Mouse (Mus musculus) ES-Bruce4 (cell line): ENCODE results near the gene Gabarap. TPM values are rescaled to one million over a fixed set of nuclear protein-coding genes. Genes with fewer than 3 reads are reported as not detected.
"Not testable (repeated sequence)": the region's sequence is repeated elsewhere in the genome, so short reads cannot be mapped to it uniquely, and the experiment has no call there.

ENCODE experiments used
- H3K27ac ChIP-seq: 2 replicates; pipeline ENCODE4 v1.5.1; 2012; ENCODE audit warnings: low read length, inconsistent platforms; ENCODE audit not compliant: insufficient read depth
- H3K27me3 ChIP-seq: 2 replicates; pipeline ENCODE4 v1.6.1; 2012; ENCODE audit warnings: mild to moderate bottlenecking, low read length, inconsistent platforms; ENCODE audit not compliant: control insufficient read depth, poor library complexity, insufficient read depth, severe bottlenecking
- H3K36me3 ChIP-seq: 2 replicates; pipeline ENCODE4 v1.6.1; 2012; ENCODE audit warnings: inconsistent platforms, mild to moderate bottlenecking, low read length, moderate library complexity; ENCODE audit not compliant: control insufficient read depth, poor library complexity, insufficient read depth, severe bottlenecking
- H3K4me1 ChIP-seq: one replicate; pipeline ENCODE4 v1.8.1; 2011; ENCODE audit warnings: low read length; ENCODE audit not compliant: control insufficient read depth, insufficient read depth
- H3K4me3 ChIP-seq: 2 replicates; pipeline ENCODE4 v1.5.1; 2011; ENCODE audit warnings: low read depth, mild to moderate bottlenecking, low read length
- H3K9ac ChIP-seq: 2 replicates; pipeline ENCODE4 v1.6.1; 2012; ENCODE audit warnings: low read depth, mild to moderate bottlenecking, inconsistent platforms; ENCODE audit not compliant: poor library complexity, severe bottlenecking
- H3K9me3 ChIP-seq: replicated peaks from 2 replicates; pipeline ENCODE4 v1.6.1; 2012; ENCODE audit warnings: mild to moderate bottlenecking, low read length, inconsistent platforms; ENCODE audit not compliant: control insufficient read depth, poor library complexity, insufficient read depth, severe bottlenecking
- CTCF ChIP-seq: IDR thresholded peaks from one replicate; pipeline ENCODE4 v1.8.1; 2011; ENCODE audit warnings: low read depth, low read length
- EP300 ChIP-seq: IDR thresholded peaks from 2 replicates; pipeline ENCODE4 v1.6.1; 2011; ENCODE audit warnings: low read depth, low read length; ENCODE audit not compliant: insufficient read depth
- POLR2A ChIP-seq: IDR thresholded peaks from one replicate; pipeline ENCODE4 v1.8.1; 2011; ENCODE audit warnings: low read length; ENCODE audit not compliant: insufficient read depth
- polyA plus RNA-seq: library from polyadenylated mRNA; stranded (reverse); fragments of >200 nt; gene quantifications from 2 replicates; pipeline ENCODE4 v1.2.4, GENCODE M21; 2011; ENCODE audit warnings: low read depth; ENCODE audit not compliant: missing spikeins, insufficient read depth, insufficient read length

The Gabarap gene
- polyA plus RNA-seq, 1 experiment, result 144 TPM

DNA sequence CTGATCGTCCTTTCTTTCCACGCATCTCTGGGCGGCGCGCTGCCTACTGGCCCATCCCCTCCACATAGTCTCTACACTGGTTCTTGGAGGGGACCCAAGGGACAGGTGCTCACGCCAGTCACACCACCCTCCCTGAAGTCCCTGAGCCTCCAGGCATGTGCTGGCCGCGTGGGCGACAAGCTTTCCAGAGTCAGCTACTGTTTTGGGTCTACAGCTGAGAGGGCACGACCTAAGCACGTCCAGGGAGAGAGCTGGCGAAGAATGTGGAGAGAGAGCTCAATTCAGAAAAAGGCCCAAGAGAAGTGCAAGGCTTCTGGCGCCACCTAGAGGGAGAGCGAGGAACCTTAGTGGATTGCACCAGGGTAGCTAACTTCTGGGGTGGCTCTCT lies 42.2 kb upstream of the Gabarap start:
- Histone ChIP-seq H3K36me3 (no peaks in the 10 kb centered on the region), H3K4me3 (peak overlapping the region; percentile 64), H3K9me3 (no peaks in the 10 kb centered on the region), H3K27ac (no peak overlapping the region), H3K27me3 (no peaks in the 10 kb centered on the region), H3K9ac (peak overlapping the region; percentile 5; the same call in 1 of the 2 replicates), H3K4me1 (no peaks in the 10 kb centered on the region)
- peak; percentile 91 for TF ChIP-seq CTCF
- TF ChIP-seq POLR2A, result no peak
- no peak for TF ChIP-seq EP300

DNA sequence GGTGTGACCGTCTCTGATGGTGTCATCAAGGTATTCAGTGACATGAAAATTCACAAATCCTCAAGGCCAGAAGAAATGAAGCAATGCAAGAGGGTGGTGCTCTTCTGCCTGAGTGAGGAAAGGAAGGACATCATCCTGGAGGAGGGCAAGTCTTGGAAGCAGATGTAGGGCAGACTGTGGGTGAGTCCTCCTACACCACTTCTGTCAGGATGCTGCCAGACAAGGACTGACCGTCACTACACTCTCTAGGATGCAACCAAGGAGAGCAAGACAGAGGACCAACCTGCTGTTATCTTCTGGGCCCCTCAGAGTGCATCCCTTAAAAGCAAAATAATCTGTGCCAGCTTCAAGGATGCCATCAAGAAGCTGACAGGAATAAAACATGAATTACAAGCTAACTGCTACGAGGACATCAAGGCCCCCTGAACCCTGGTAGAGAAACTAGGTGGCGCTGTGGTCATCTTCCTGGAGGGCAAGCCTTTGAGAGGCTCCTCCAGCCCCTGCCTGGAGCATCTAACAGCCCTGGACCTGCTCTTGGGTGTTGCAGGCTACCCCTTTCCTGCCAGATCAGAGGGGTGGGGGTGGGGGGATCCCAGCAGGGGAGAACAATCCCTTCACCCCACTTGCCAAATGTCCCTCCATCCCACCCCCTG lies 40.0 kb upstream of the Gabarap start:
- no peaks in the 10 kb centered on the region for H3K36me3 ChIP-seq
- no peak overlapping the region for H3K9ac ChIP-seq
- no peak for TF ChIP-seq POLR2A
- peak; percentile 63 for TF ChIP-seq CTCF
- H3K27me3 ChIP-seq, result no peaks in the 10 kb centered on the region
- H3K4me1 ChIP-seq, result no peaks in the 10 kb centered on the region
- no peaks in the 10 kb centered on the region for H3K9me3 ChIP-seq
- H3K27ac ChIP-seq, result no peak overlapping the region
- H3K4me3 ChIP-seq, result no peak overlapping the region

DNA sequence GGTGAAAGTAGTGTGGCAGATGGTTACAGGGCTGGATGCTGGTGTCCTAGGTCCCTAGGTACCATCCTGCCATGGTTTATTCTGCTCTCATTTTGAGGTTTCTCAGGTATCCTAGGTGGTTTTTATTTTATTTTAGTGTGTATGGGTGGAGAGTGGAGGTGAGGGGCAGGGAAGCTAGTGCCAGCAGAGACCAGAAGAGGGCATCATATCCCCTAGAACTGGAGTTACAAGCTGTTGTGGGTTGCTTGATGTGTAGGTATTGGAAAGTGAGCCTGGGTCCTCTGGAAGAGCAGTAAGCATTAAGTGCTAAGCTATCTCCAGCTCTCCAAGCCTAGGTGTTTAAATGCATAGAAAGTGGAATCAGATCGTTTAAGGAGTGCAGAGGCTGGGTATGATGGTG lies 38.7 kb upstream of the Gabarap start:
- Histone ChIP-seq H3K27ac (no peak overlapping the region), H3K27me3 (no peaks in the 10 kb centered on the region), H3K4me1 (no peaks in the 10 kb centered on the region), H3K9me3 (no peaks in the 10 kb centered on the region), H3K36me3 (no peaks in the 10 kb centered on the region), H3K9ac (no peak overlapping the region), H3K4me3 (no peak overlapping the region)
- TF ChIP-seq CTCF (peak; percentile 42), EP300 (no peak)

DNA sequence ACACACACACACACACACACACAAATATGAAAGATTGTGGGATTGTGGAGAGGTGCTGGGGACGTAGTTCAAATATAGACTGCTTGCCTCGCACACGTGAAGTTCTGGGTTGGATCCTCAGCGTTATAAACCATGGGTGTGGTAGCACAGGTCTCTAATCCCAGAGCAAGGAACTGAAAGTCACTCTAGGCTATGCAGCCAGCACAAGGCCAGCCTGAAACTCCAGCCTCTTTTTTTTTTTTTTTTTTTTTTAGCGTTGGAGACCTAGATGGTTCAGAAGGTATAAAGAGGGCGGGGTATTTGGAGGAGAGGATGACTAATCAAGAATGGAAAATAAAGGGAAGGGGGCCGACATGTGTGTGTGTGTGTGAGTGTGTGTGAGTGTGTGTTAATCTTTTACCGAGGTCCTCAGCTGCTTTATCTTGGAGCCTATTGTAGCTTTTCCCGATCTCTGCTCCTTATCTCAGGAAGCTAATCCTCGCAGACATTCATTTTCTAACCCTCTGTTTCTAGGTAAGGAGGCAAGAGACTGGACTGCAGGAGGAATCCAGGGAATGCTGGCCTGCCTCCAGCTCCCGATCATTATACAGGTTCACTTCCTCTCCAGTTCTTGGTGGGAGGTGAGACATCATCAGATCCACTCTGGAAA lies 37.6 kb upstream of the Gabarap start:
- H3K4me3 ChIP-seq, result no peak overlapping the region
- no peaks in the 10 kb centered on the region for H3K27me3 ChIP-seq
- TF ChIP-seq POLR2A (no peak), CTCF (no peak), EP300 (no peak)
- no peaks in the 10 kb centered on the region for H3K4me1 ChIP-seq
- H3K9me3 ChIP-seq, result no peaks in the 10 kb centered on the region
- H3K36me3 ChIP-seq, result no peaks in the 10 kb centered on the region
- H3K27ac ChIP-seq, result no peak overlapping the region
- H3K9ac ChIP-seq, result no peak overlapping the region

DNA sequence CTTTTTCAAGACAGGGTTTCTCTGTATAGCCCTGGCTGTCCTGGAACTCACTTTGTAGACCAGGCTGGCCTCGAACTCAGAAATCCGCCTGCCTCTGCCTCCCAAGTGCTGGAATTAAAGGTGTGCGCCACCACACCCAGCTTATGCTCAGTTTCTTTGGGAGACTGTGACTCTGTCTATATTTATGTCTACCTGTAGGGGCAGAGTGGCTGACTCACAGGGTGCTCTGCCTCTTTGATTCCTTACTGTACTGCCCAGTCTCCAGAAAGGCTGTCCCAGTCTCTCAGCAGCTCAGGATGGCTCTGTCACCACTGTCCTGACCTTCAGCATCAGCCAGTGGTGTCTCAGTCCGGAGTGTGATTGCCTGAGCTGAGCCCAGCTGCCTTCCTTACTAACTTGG lies 35.3 kb upstream of the Gabarap start:
- not testable (repeated sequence) for H3K27me3 ChIP-seq, H3K27ac ChIP-seq

DNA sequence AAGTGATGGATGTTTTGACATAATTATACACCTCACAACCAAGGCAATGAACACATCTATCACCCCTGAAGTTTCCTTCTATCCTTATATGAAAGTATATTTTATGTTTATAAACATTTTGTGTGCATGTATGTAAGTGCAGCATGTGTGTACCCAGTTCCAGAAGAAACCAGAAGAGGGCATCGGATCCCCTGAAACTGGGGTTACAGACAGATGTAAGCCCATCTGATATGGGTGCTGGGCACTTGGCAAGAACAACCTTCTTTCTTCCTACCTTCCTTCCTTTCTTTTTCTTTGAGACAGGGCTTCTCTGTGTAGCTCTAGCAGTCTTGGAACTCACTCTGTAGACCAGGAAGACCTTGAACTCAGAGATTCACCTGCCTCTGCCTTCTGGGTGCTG lies 34.7 kb upstream of the Gabarap start:
- no peaks in the 10 kb centered on the region for H3K36me3 ChIP-seq
- no peaks in the 10 kb centered on the region for H3K27me3 ChIP-seq
- no peaks in the 10 kb centered on the region for H3K4me1 ChIP-seq
- H3K9me3 ChIP-seq, result no peaks in the 10 kb centered on the region
- H3K27ac ChIP-seq, result no peak overlapping the region
- TF ChIP-seq CTCF, result no peak
- no peak for TF ChIP-seq POLR2A
- TF ChIP-seq EP300, result no peak
- no peak overlapping the region for H3K4me3 ChIP-seq
- H3K9ac ChIP-seq, result no peak overlapping the region

More for the DNA sequence above, 35.3 kb upstream of the Gabarap start:
- not testable (repeated sequence) for H3K4me1 ChIP-seq, H3K9me3 ChIP-seq, H3K9ac ChIP-seq, H3K36me3 ChIP-seq, H3K4me3 ChIP-seq
